Mouse (Mus musculus): ENCODE results near the gene Cdc42se1. TPM values are rescaled to one million over a fixed set of nuclear protein-coding genes. Genes with fewer than 3 reads are reported as not detected.
A peak's percentile ranks its signal among the peaks of the same experiment; 100 is the strongest.
"Not testable (repeated sequence)": the region's sequence is repeated elsewhere in the genome, so short reads cannot be mapped to it uniquely, and the experiment has no call there.

Cdc42se1 gene
- total and polyA plus RNA-seq, 3 experiments = 16.8 to 19.0 (median 18.9) TPM

DNA sequence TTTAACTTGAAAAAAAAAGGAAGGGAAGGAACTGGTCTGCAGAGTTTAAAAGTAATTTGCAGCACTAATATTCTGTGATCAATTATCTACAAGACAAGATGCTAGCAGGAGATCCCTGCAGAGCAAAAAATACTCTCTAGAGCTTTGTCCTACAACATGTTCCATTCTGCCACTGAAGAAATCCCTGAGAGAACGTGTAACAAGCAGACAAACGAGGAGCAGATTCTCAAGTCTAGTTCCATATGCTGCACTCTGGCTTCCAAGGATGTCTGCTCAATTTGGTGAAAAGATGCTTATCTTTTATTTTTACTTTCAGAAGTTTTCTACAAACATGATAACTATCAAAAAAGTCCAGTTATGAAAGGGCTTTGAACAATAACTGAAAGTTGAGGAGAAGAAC, 28.0 kb upstream of the Cdc42se1 start:
- Histone ChIP-seq H3K9ac (ENCODE audit: low read depth, low read length) (no peak overlapping the region), H3K79me2 (replicated peaks; ENCODE audit: control insufficient read depth, insufficient read depth, low read length) (no peaks in the 10 kb centered on the region), H3K4me3 (no peak overlapping the region), H3K4me1 (ENCODE audit: control insufficient read depth, insufficient read depth, low read length) (no peaks in the 10 kb centered on the region), H3K27me3 (ENCODE audit: control insufficient read depth, insufficient read depth, low read length) (no peaks in the 10 kb centered on the region), H3K27ac (no peak overlapping the region), H3K36me3 (ENCODE audit: control insufficient read depth, insufficient read depth, low read length) (no peaks in the 10 kb centered on the region; the same call in none of the 2 replicates)
- TF ChIP-seq EP300 (IDR thresholded peaks at IDR 0.05; ENCODE audit: insufficient read depth, low read depth, low read length) (no peak), CTCF (IDR thresholded peaks at IDR 0.05) (no peak), POLR2A (IDR thresholded peaks at IDR 0.05; ENCODE audit: insufficient read depth, low read depth, low read length) (no peak)
- intact Hi-C loops (cut with DNase I) = no loop called here
- no peak for DNase-seq
- 87% methylated on average over 2 of the region's 2 CpGs for WGBS

DNA sequence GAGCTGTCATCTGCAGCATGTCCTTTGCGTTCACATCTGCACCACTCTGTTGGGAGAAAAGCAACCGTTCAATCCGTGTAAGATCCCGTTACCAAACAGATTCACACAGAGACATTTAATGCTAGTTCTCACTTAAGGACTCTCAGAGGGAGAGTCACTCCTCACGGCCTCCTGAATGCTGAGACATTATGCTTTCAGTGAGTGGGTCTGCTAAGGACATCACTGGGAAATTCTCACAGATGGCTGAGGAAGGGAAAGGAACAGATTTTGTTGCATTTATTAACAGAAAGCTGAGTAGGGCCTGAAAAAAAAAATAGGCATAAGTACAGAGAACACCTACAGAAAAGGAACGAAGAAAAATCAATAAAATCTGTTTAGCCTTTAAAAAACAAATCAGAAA, 24.7 kb upstream of the Cdc42se1 start:
- no peak for DNase-seq
- 89% methylated on average over 6 of the region's 6 CpGs for WGBS
- TF ChIP-seq POLR2A (IDR thresholded peaks at IDR 0.05; ENCODE audit: insufficient read depth, low read depth, low read length) = no peak
- no peak for TF ChIP-seq EP300 (IDR thresholded peaks at IDR 0.05; ENCODE audit: insufficient read depth, low read depth, low read length)
- TF ChIP-seq CTCF (IDR thresholded peaks at IDR 0.05) = no peak
- intact Hi-C loops (cut with DNase I) = no loop called here
- no peak overlapping the region for H3K9ac ChIP-seq (ENCODE audit: low read depth, low read length)
- no peaks in the 10 kb centered on the region for H3K27me3 ChIP-seq (ENCODE audit: control insufficient read depth, insufficient read depth, low read length)
- H3K79me2 ChIP-seq (replicated peaks; ENCODE audit: control insufficient read depth, insufficient read depth, low read length) = no peaks in the 10 kb centered on the region
- no peaks in the 10 kb centered on the region; the same call in none of the 2 replicates for H3K36me3 ChIP-seq (ENCODE audit: control insufficient read depth, insufficient read depth, low read length)
- no peaks in the 10 kb centered on the region for H3K4me1 ChIP-seq (ENCODE audit: control insufficient read depth, insufficient read depth, low read length)
- H3K27ac ChIP-seq = no peak overlapping the region
- H3K4me3 ChIP-seq = no peak overlapping the region

DNA sequence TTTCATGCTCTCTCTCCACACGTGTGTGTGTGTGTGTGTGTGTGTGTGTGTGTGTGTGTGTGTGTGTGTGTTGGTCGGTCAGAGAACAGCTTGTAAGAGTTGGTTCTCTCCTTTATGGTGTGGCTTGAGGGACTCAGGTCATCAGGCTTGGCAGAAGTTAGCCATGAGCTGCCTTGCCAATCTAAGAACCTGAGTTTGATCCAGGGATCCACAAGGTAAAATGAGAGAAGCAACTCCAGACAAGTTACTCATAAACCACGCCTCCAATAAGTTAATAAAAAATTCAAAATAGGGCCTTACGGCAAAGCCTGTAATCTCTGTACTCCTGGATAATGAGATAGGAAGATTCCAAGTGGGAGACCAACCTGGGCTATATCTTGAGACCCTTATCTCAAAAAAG, 20.2 kb upstream of the Cdc42se1 start:
- intact Hi-C loops (cut with DNase I) = no loop called here
- Histone ChIP-seq H3K4me1 (ENCODE audit: control insufficient read depth, insufficient read depth, low read length) (no peaks in the 10 kb centered on the region), H3K79me2 (replicated peaks; ENCODE audit: control insufficient read depth, insufficient read depth, low read length) (no peaks in the 10 kb centered on the region), H3K27ac (no peak overlapping the region), H3K9ac (ENCODE audit: low read depth, low read length) (no peak overlapping the region), H3K27me3 (ENCODE audit: control insufficient read depth, insufficient read depth, low read length) (no peaks in the 10 kb centered on the region), H3K4me3 (no peak overlapping the region), H3K36me3 (ENCODE audit: control insufficient read depth, insufficient read depth, low read length) (no peaks in the 10 kb centered on the region)
- 81% methylated on average over 4 of the region's 4 CpGs for WGBS
- DNase-seq = no peak
- TF ChIP-seq POLR2A (IDR thresholded peaks at IDR 0.05; ENCODE audit: insufficient read depth, low read depth, low read length) = no peak
- TF ChIP-seq CTCF (IDR thresholded peaks at IDR 0.05) = no peak
- no peak for TF ChIP-seq EP300 (IDR thresholded peaks at IDR 0.05; ENCODE audit: insufficient read depth, low read depth, low read length)

DNA sequence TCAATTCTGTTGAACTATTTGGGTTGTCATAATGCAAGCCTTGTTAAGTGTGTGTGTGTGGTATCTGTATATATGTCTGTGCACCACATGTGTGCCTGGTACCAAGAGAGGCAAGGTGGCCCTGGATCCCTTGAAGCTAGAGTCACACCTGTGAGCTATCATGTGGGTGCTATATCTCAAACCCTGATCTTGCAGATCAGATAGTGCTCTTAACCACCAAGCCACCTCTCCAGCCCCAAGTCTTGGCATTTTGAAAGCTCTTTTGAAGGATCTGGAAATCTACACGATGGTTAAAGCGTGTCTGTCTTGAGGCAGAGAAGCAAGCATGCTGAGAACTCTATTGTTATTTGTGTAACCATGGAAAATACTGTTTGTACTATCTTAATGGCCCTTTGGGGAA, 17.9 kb upstream of the Cdc42se1 start:
- Histone ChIP-seq H3K27ac (no peak overlapping the region), H3K27me3 (ENCODE audit: control insufficient read depth, insufficient read depth, low read length) (no peaks in the 10 kb centered on the region), H3K36me3 (ENCODE audit: control insufficient read depth, insufficient read depth, low read length) (no peaks in the 10 kb centered on the region; the same call in 1 of the 2 replicates), H3K79me2 (replicated peaks; ENCODE audit: control insufficient read depth, insufficient read depth, low read length) (no peaks in the 10 kb centered on the region), H3K4me3 (no peak overlapping the region), H3K9ac (ENCODE audit: low read depth, low read length) (no peak overlapping the region), H3K4me1 (ENCODE audit: control insufficient read depth, insufficient read depth, low read length) (no peaks in the 10 kb centered on the region)
- intact Hi-C loops (cut with DNase I) = no loop called here
- DNase-seq = no peak
- WGBS = 64% methylated on average over 2 of the region's 2 CpGs
- no peak for TF ChIP-seq POLR2A (IDR thresholded peaks at IDR 0.05; ENCODE audit: insufficient read depth, low read depth, low read length)
- no peak for TF ChIP-seq CTCF (IDR thresholded peaks at IDR 0.05)
- TF ChIP-seq EP300 (IDR thresholded peaks at IDR 0.05; ENCODE audit: insufficient read depth, low read depth, low read length) = no peak

DNA sequence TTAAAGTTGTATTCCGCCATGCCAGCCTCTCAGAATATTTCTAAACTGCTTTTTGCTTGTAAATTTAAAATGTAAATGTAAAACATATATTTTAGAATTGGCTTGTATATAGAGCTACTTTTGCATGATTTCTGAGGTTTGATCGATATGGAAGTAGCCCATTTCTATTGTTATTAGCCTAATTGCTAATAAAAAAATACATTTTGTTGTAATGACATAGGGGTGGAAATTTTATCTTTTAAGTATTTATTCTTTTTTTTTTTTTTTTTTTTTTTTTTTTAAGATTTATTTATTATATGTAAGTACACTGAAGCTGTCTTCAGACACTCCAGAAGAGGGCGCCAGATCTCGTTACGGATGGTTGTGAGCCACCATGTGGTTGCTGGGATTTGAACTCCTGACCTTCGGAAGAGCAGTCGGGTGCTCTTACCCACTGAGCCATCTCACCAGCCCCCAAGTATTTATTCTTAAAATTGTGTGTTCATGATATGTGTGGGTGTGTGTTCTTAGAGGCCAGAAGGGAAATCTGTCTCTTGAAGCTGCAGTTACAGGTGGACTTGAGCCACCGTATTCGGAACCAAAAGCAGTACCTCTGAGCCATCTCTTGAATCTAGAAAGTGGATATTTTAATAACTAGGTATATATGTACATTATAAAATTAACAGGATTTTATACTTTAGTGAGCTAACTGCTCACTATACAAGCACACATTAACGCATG, 15.5 kb upstream of the Cdc42se1 start:
- 93% methylated on average over 9 of the region's 10 CpGs for WGBS
- TF ChIP-seq CTCF (IDR thresholded peaks at IDR 0.05) = peak; percentile 22
- DNase-seq; H3K36me3 ChIP-seq (ENCODE audit: control insufficient read depth, insufficient read depth, low read length); H3K79me2 ChIP-seq (replicated peaks; ENCODE audit: control insufficient read depth, insufficient read depth, low read length); H3K27ac ChIP-seq; H3K27me3 ChIP-seq (ENCODE audit: control insufficient read depth, insufficient read depth, low read length); intact Hi-C loops (cut with DNase I); H3K4me3 ChIP-seq; H3K4me1 ChIP-seq (ENCODE audit: control insufficient read depth, insufficient read depth, low read length); H3K9ac ChIP-seq (ENCODE audit: low read depth, low read length): not testable (repeated sequence)

DNA sequence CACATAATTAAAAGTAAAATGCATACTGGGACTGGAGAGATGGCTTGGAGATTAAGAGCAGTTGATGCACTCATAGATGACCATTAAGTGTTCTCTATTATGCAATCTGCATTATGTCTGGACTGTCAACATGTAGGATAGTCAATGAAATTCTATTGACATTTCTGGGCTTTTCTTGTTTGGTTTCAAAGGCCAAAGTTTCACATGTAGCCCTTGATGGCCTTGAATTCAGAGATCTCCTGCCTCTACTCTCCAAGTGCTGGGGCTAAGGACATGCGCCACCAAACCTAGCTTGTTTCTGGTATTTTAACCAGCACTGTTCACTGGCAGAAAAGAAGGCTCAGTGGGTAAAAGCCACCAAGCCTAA, 14.9 kb upstream of the Cdc42se1 start:
- TF ChIP-seq POLR2A (IDR thresholded peaks at IDR 0.05; ENCODE audit: insufficient read depth, low read depth, low read length) (no peak), CTCF (IDR thresholded peaks at IDR 0.05) (no peak), EP300 (IDR thresholded peaks at IDR 0.05; ENCODE audit: insufficient read depth, low read depth, low read length) (no peak)
- H3K27me3 ChIP-seq (ENCODE audit: control insufficient read depth, insufficient read depth, low read length) = no peaks in the 10 kb centered on the region
- peaks cover 2% of the 10 kb centered on the region for H3K36me3 ChIP-seq (ENCODE audit: control insufficient read depth, insufficient read depth, low read length)

More for the DNA sequence above, 14.9 kb upstream of the Cdc42se1 start:
- Histone ChIP-seq H3K79me2 (replicated peaks; ENCODE audit: control insufficient read depth, insufficient read depth, low read length) (no peaks in the 10 kb centered on the region), H3K4me1 (ENCODE audit: control insufficient read depth, insufficient read depth, low read length) (no peaks in the 10 kb centered on the region), H3K9ac (ENCODE audit: low read depth, low read length) (no peak overlapping the region), H3K4me3 (no peak overlapping the region), H3K27ac (no peak overlapping the region)
- WGBS = 100% methylated on average over 1 of the region's 1 CpGs
- DNase-seq = no peak
- intact Hi-C loops (cut with DNase I) = no loop called here
